Mouse (Mus musculus): ENCODE results near the gene Sclt1.

Gene Sclt1

DNA sequence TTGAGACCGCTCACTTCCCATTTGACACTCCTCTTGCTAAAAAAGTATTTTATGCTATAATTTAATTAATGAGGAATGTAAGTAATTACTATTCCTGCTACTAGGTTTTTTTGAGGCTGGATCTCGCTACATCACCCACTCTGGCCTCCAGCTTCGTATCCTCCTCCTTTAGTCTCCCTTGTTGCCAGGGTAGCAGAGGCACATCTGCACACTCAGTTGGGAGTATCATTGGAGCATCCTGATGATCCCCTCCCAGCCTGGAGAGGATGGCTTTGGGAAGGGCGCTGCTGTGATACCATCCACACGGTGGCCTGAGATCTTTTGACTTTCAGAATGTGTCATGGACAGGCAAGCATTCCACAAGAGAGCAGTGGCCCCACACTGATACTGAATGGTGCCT is 156.8 kb downstream of the Sclt1 start:
- no peak for DNase-seq

DNA sequence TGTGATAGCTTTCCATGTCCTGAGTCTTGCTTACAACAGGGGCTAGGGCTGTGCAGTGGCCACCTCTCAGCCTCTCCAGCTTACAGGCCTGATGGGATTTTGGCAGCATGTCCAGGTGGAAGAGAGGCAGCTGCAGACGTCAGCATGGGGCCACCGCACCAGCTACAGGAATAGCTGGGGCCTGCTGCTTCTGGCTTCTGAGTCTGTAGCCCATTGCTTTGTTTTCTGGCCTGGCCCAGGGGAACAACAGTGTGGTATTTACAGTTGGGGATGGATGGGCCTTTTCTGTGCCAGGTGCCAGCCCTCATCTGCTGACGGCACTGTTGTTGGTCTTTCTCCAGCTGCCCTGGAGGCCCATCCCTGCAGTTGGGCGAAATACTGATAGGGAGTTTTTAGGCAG is 158.7 kb downstream of the Sclt1 start:
- DNase-seq, result no peak

DNA sequence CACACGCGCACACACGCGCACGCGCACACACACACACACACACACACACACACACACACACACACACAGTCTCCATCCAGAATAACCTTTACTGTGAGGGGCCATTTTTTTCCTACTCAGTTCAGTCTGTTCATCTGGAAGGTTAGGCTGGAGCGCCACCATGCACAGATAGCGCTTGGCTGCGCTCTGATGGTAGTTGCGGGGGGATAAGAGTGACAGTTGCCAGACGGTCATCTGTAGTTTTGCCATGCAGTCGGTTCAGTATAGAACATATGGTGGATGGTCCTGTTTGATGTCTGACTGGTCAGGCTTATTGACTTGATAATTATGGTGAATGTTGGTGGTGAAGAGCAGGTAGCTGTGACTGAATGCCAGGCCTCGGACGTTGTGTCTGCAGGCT is 159.2 kb downstream of the Sclt1 start:
- no peak for DNase-seq

DNA sequence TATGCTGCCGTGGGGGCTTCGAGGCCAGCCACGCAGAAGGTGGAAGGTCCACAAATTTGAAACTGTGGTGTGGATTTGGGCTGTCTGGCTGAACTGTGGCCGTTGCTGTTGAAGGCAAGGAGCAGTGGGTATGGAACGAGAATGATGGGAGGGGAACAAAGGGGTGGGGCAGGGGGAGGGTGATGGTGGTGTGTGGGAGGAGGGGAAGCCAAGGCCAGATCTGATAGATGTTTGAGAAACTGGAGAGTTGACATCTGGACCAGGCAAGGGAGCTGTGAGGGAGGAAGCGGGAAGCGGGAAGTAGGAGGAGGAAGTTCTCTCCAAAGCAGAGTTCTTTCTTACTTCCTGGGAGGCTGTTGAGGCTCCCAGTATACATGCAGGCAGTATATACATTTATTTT is 160.1 kb downstream of the Sclt1 start:
- no peak for DNase-seq

DNA sequence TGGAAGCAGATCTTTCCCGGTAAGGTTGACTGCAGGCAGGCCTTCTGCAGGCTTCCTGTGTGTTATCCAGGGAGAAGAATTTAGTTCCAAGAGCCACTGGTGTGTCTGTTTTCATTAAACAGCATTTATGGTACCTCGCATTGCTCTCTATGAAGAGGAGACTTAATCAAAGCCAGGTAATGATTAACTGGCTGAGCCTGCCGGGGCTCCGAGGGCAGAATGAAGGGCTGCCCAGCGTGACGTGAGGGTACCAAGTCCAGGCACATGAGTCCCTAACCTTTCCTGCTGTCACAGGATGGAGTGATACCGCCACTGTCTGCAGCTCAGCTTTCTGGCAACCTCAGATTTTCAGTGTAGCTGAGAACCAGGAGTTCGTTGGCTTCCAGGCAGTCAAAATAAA is 160.9 kb downstream of the Sclt1 start:
- no peak for DNase-seq

DNA sequence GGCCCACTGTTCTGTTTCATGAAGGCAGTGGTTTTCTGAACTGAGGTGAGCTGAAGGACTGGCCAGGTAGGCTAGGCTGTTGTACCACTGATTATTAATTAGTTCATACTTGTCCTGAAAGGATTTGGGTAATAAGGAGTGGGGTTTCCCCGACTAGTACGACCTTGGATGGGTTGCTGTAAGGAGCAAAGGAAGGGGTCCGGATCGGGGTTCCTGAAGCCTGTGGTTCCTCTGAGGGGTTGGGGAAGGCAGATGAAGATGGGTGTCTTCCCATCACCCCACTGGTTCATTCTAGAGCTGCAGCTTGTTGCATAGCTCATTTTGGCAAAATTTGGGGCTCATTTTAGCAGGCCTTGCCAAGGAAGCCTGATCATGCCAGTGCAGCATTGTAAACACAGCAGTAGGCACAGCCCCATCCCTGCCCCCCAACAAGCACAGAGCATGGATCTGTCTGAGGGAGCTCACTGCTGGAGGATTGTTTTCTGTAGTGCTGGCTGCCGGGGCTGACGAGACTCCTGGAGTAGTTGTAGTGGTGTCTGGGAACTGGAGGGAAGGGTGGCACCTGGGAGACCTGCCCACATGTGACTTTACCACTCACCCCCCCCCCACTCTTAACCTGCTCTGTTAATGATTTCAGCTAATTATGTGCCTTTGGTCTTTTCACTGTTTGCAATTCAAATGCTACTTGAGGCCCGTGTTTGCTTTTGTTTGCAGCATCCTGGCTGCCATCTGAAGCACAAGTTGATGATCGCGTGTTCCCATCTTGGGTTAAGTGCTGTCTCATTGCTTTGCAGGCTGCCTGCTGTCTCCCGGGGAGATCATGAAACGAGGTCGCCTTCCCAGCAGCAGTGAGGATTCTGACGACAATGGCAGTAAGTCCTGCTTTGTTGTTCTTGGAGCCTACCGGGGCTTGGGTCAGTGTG is 161.7 kb downstream of the Sclt1 start:
- no peak for DNase-seq

DNA sequence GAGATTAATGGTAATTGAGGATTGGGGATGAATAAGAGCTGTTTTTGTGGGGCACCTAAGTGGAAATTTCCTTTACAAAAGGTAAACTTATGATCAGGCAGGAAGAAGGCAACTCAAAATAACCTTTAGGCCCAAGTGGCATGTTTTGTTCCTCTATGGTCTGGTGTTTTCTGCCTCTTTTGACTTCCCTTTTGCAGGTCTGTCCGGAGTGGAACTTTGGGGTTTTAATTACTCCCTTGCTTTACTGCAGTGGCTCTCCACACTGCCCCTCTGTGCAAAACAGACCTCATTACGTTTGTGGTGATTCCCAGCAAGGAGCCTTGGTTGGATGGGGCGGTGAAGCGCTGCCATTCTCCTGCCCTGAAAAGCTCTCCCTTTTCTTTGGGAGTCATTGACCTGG is 162.4 kb downstream of the Sclt1 start:
- no peak for DNase-seq

DNA sequence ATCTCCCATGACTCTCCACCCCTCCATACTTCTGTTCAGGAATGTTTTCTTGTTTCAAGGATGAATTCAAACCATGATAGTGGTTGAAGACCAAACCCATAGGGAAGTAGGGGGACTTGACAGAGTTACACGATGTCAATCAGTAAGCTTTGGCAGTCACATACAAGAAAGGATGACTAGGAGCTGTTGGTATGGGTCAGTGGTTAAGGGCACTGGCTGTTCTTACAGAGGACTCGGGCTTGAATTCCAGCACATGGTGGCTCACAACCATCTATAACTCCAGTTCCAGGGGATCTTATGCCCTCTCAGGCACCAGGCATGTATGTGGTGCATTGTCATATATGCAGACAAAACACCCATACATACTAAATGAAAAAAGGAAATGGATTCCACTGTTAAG is 165.1 kb downstream of the Sclt1 start:
- DNase-seq, result no peak
